Mouse (Mus musculus): ENCODE measurements at regions not wholly inside any gene's neighbourhood (a gene's known extent, or its start where the extent isn't known, plus 50 kb on each side); places are given as distances from the start of the nearest gene placed in this dataset.
"Not testable (repeated sequence)": the region's sequence is repeated elsewhere in the genome, so short reads cannot be mapped to it uniquely, and the experiment has no call there.

DNA sequence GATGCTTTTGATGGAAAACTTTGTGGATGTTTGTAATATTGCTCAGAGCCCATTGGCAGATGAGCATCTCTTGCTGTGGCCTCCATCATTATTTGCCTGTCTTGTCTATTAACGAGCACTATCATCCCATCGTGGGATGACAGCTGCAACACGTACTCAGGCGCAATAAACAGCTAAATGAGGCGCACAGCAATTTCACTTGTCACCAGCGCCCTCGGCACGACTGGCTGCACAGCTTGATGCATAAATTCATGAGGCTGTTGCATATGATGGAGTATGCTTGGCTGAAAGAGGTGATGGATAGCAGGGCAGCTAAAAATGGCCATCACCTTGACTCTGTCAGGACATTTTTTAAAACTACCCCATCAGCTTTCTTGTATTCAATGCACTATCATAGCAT is 853.1 kb upstream of the Pou3f2 start:
- Histone ChIP-seq H3K4me3 (replicated peaks; ENCODE audit: low read length) (no peak overlapping the region), H3K27ac (ENCODE audit: low read length) (no peak overlapping the region), H3K4me2 (ENCODE audit: low read depth, low read length) (no peak overlapping the region), H3K4me1 (ENCODE audit: control insufficient read depth, insufficient read depth, low read length) (no peaks in the 10 kb centered on the region), H3K9me3 (replicated peaks; ENCODE audit: control insufficient read depth, low read length) (no peaks in the 10 kb centered on the region), H3K27me3 (ENCODE audit: control insufficient read depth, insufficient read depth, low read length) (no peaks in the 10 kb centered on the region), H3K9ac (ENCODE audit: low read length) (no peak overlapping the region), H3K36me3 (ENCODE audit: control insufficient read depth, insufficient read depth, low read length) (no peaks in the 10 kb centered on the region)
- WGBS, result 70% methylated on average over 8 of the region's 8 CpGs
- ATAC-seq (ENCODE audit: insufficient read depth, low FRiP score), result no peak

DNA sequence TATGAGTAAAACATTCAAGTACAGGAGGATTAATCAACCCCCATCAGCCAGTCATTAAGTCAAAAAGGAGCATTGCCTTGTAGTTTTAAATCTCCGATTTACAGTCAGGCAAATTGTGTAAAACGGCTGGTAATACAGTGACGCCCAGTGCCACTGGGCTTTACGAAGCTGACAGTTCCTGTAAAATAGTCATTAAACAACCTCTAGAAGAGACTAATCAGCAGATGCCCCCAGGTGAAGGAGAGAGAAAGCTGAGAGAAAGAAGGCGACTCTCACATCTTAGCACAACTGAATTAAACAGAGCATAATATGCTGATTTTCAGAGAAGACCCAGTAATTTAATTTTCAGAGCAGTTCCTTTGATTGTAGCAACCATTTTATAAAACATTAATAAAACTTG is 850.3 kb upstream of the Pou3f2 start:
- Histone ChIP-seq H3K9me3 (replicated peaks; ENCODE audit: control insufficient read depth, low read length) (no peaks in the 10 kb centered on the region), H3K4me1 (ENCODE audit: control insufficient read depth, insufficient read depth, low read length) (no peaks in the 10 kb centered on the region), H3K9ac (ENCODE audit: low read length) (no peak overlapping the region), H3K36me3 (ENCODE audit: control insufficient read depth, insufficient read depth, low read length) (no peaks in the 10 kb centered on the region), H3K27me3 (ENCODE audit: control insufficient read depth, insufficient read depth, low read length) (no peaks in the 10 kb centered on the region), H3K4me2 (ENCODE audit: low read depth, low read length) (no peak overlapping the region), H3K4me3 (replicated peaks; ENCODE audit: low read length) (no peak overlapping the region), H3K27ac (ENCODE audit: low read length) (no peak overlapping the region)
- no peak for ATAC-seq (ENCODE audit: insufficient read depth, low FRiP score)
- WGBS, result 80% methylated on average over 5 of the region's 5 CpGs

DNA sequence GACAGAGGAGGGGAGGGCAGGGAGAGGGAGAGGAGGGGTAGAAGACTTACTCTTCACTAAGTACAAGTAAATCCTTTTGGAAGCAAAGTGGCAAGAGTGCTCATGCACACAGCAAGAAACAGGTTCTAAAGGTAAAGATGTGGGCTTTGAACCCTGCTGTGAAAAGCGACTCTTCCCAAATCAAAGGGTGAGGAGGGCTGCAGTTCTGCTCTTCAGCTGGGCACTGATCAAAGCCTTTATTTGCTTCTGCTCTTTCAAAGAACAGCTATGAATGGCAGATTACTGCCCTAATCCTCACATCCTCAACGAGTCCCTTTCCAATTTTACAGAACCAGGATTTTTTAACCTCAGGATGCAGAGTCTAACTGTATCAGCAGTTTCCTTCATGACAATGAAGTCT is 812.5 kb upstream of the Pou3f2 start:
- Histone ChIP-seq H3K4me2 (ENCODE audit: low read depth, low read length) (no peak overlapping the region), H3K36me3 (ENCODE audit: control insufficient read depth, insufficient read depth, low read length) (no peaks in the 10 kb centered on the region), H3K4me3 (replicated peaks; ENCODE audit: low read length) (no peak overlapping the region), H3K27me3 (ENCODE audit: control insufficient read depth, insufficient read depth, low read length) (no peaks in the 10 kb centered on the region), H3K9ac (ENCODE audit: low read length) (no peak overlapping the region), H3K27ac (ENCODE audit: low read length) (no peak overlapping the region), H3K9me3 (replicated peaks; ENCODE audit: control insufficient read depth, low read length) (no peaks in the 10 kb centered on the region), H3K4me1 (ENCODE audit: control insufficient read depth, insufficient read depth, low read length) (no peaks in the 10 kb centered on the region)
- 17% methylated on average over 2 of the region's 2 CpGs for WGBS
- ATAC-seq (ENCODE audit: insufficient read depth, low FRiP score), result no peak

DNA sequence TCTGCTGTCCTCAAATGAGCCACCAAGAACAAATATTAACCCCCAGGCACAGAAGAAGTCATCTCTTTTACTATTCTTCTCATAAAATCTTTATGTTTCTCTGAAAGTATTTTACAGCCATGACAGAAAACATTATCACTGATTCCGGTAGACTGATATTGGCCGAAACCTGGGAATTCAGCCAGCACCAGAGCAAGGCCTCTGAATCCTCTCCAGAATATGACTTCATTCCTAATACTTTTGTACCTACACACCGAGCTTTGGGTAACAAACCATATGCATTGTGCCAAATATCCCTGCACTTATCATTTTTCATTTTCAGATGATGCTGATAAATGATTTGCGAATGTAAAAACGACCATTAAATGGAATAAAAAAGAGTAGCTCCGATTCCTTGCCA is 791.9 kb upstream of the Pou3f2 start:
- no peaks in the 10 kb centered on the region for H3K36me3 ChIP-seq (ENCODE audit: control insufficient read depth, insufficient read depth, low read length)
- 63% methylated on average over 6 of the region's 6 CpGs for WGBS

DNA sequence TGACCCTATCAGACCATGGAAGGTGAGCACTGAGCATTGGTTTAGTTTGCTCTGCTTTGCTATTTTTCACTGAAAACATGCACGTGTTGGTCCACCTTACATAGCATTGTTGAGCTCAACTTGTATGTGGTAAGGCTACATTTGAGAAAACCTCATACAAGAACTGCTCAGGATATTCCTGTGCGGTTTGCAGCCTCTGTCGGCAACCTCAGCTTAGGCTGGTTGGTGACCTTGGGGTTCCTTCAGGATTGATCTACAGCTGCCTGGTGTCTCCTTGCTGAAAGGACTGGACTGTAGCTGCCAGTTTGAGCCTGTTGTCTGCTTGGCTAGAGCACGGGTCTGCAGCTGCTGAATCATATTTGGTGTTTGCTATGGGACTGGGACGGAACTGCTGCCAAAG is 787.0 kb upstream of the Pou3f2 start:
- H3K4me2 ChIP-seq (ENCODE audit: low read depth, low read length), result no peak overlapping the region
- no peaks in the 10 kb centered on the region for H3K9me3 ChIP-seq (replicated peaks; ENCODE audit: control insufficient read depth, low read length)
- H3K27me3 ChIP-seq (ENCODE audit: control insufficient read depth, insufficient read depth, low read length), result no peaks in the 10 kb centered on the region
- no peak for ATAC-seq (ENCODE audit: insufficient read depth, low FRiP score)
- WGBS, result 60% methylated on average over 5 of the region's 5 CpGs
- H3K4me3 ChIP-seq (replicated peaks; ENCODE audit: low read length), result no peak overlapping the region
- H3K9ac ChIP-seq (ENCODE audit: low read length), result no peak overlapping the region
- H3K27ac ChIP-seq (ENCODE audit: low read length), result no peak overlapping the region
- H3K4me1 ChIP-seq (ENCODE audit: control insufficient read depth, insufficient read depth, low read length), result no peaks in the 10 kb centered on the region
- no peaks in the 10 kb centered on the region for H3K36me3 ChIP-seq (ENCODE audit: control insufficient read depth, insufficient read depth, low read length)

More for the DNA sequence above, 791.9 kb upstream of the Pou3f2 start:
- H3K4me2 ChIP-seq (ENCODE audit: low read depth, low read length), result no peak overlapping the region
- no peaks in the 10 kb centered on the region for H3K4me1 ChIP-seq (ENCODE audit: control insufficient read depth, insufficient read depth, low read length)
- ATAC-seq (ENCODE audit: insufficient read depth, low FRiP score), result no peak
- H3K27me3 ChIP-seq (ENCODE audit: control insufficient read depth, insufficient read depth, low read length), result no peaks in the 10 kb centered on the region
- no peak overlapping the region for H3K9ac ChIP-seq (ENCODE audit: low read length)
- H3K4me3 ChIP-seq (replicated peaks; ENCODE audit: low read length), result no peak overlapping the region
- H3K9me3 ChIP-seq (replicated peaks; ENCODE audit: control insufficient read depth, low read length), result no peaks in the 10 kb centered on the region
- no peak overlapping the region for H3K27ac ChIP-seq (ENCODE audit: low read length)

DNA sequence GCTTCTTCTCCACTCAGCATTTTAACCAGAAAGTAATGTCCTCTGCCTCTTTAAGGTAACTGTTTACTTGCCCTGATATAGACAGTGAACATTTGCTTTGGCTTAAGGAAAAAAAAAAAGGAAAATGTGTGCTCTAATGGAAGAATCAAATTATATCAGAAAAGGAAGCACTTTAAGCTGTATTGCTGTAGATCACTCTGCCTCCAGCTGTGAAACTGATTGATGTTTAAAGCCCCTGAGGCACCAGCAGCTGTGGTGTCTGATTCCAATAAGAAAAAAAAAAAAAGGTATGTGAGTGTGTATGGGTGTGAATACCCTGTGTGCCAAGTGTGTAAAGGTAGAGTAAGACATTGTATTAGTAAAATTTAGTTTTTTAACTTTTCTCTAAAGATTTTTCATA is 783.8 kb upstream of the Pou3f2 start:
- Histone ChIP-seq H3K9ac (ENCODE audit: low read length) (no peak overlapping the region), H3K4me2 (ENCODE audit: low read depth, low read length) (no peak overlapping the region), H3K4me3 (replicated peaks; ENCODE audit: low read length) (no peak overlapping the region), H3K4me1 (ENCODE audit: control insufficient read depth, insufficient read depth, low read length) (no peaks in the 10 kb centered on the region), H3K27me3 (ENCODE audit: control insufficient read depth, insufficient read depth, low read length) (no peaks in the 10 kb centered on the region), H3K36me3 (ENCODE audit: control insufficient read depth, insufficient read depth, low read length) (no peaks in the 10 kb centered on the region), H3K27ac (ENCODE audit: low read length) (no peak overlapping the region), H3K9me3 (replicated peaks; ENCODE audit: control insufficient read depth, low read length) (no peaks in the 10 kb centered on the region)
- ATAC-seq (ENCODE audit: insufficient read depth, low FRiP score), result no peak

DNA sequence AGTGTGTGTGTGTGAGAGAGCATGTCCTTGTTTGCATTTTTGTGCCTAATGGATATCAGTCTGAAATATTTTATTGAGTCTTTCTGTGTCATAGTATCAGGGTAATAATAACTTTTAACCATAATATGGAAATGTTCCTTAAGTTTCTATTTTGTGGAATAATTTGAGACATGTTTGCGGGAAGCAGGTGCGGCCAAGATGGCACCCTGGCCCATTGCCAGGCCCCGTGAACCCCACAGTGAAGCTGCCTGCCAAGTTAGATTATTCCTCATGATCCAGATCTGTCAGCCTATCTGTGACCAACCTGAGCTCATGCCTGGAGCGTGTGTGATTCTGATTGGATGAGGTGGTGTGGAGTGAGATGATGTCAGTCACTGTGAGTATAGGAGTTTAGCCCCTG is 772.2 kb upstream of the Pou3f2 start:
- no peak for ATAC-seq (ENCODE audit: insufficient read depth, low FRiP score)
- Histone ChIP-seq H3K4me3 (replicated peaks; ENCODE audit: low read length) (no peak overlapping the region), H3K9me3 (replicated peaks; ENCODE audit: control insufficient read depth, low read length) (no peaks in the 10 kb centered on the region), H3K36me3 (ENCODE audit: control insufficient read depth, insufficient read depth, low read length) (no peaks in the 10 kb centered on the region), H3K9ac (ENCODE audit: low read length) (no peak overlapping the region), H3K4me1 (ENCODE audit: control insufficient read depth, insufficient read depth, low read length) (no peaks in the 10 kb centered on the region), H3K27me3 (ENCODE audit: control insufficient read depth, insufficient read depth, low read length) (no peaks in the 10 kb centered on the region), H3K4me2 (ENCODE audit: low read depth, low read length) (no peak overlapping the region), H3K27ac (ENCODE audit: low read length) (no peak overlapping the region)
- 86% methylated on average over 4 of the region's 4 CpGs for WGBS

DNA sequence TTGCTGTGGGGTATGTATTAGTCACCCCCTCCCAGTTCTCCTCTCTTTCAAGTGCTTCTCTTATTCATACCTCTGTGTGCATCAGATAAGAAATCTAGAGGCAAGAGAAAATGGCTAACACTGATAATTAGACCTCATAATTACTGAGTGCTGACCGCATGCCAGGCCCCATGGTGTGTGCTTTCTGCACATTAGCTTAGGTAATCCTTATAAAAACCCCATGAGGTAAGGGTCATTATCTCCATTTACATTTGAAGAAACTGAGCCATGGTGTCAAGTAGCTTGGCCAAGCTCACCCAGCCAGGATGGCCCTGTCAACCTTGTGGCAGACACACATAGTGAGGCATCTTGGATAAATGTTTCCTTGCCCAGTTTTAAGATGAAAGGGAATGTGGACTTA is 746.8 kb upstream of the Pou3f2 start:
- Histone ChIP-seq H3K27ac (ENCODE audit: low read length) (no peak overlapping the region), H3K9me3 (replicated peaks; ENCODE audit: control insufficient read depth, low read length) (no peaks in the 10 kb centered on the region), H3K36me3 (ENCODE audit: control insufficient read depth, insufficient read depth, low read length) (no peaks in the 10 kb centered on the region), H3K9ac (ENCODE audit: low read length) (no peak overlapping the region), H3K27me3 (ENCODE audit: control insufficient read depth, insufficient read depth, low read length) (no peaks in the 10 kb centered on the region), H3K4me2 (ENCODE audit: low read depth, low read length) (no peak overlapping the region), H3K4me1 (ENCODE audit: control insufficient read depth, insufficient read depth, low read length) (no peaks in the 10 kb centered on the region), H3K4me3 (replicated peaks; ENCODE audit: low read length) (no peak overlapping the region)
- no peak for ATAC-seq (ENCODE audit: insufficient read depth, low FRiP score)
- 56% methylated on average over 1 of the region's 1 CpGs for WGBS

DNA sequence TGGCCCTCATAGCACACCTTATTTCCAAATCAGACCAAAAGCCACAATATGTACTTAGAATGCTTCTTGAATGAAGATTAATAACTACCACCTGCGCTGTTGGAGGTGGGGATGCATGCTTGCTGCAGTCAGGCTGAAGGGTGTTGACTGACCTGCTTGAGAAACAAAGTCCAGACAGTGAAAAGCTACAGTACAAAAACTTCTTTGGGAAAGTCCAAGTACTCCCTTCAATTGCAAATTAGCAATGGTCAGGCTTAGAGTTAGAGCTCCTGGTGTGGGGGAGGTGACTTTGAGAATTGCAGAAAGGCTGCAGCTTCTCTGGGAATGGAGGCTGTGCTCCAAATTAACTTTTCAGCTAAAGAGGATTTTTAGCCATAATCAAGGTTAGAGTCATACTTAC is 706.6 kb upstream of the Pou3f2 start:
- not testable (repeated sequence) for H3K36me3 ChIP-seq (ENCODE audit: control insufficient read depth, insufficient read depth, low read length); H3K27me3 ChIP-seq (ENCODE audit: control insufficient read depth, insufficient read depth, low read length); H3K27ac ChIP-seq (ENCODE audit: low read length); H3K9ac ChIP-seq (ENCODE audit: low read length); H3K9me3 ChIP-seq (replicated peaks; ENCODE audit: control insufficient read depth, low read length); ATAC-seq (ENCODE audit: insufficient read depth, low FRiP score); H3K4me2 ChIP-seq (ENCODE audit: low read depth, low read length); H3K4me3 ChIP-seq (replicated peaks; ENCODE audit: low read length); H3K4me1 ChIP-seq (ENCODE audit: control insufficient read depth, insufficient read depth, low read length)
- WGBS, result 82% methylated on average over 1 of the region's 1 CpGs

Data from stomach, embryonic 16.5 days (tissue).